Mouse (Mus musculus) stomach, embryonic 14.5 days (tissue): ENCODE measurements at regions not wholly inside any gene's neighbourhood (a gene's known extent, or its start where the extent isn't known, plus 50 kb on each side); places are given as distances from the start of the nearest gene placed in this dataset.

Experiments
- ATAC-seq: fragments of 200-750 bp; cut with Nextera tagmentation; 2 replicates; pipeline ENCODE4 v1.8.0; 2017; ENCODE audit warnings: low read depth, moderate TSS enrichment; ENCODE audit not compliant: insufficient number of reproducible peaks, insufficient read depth, low FRiP score
- H3K27ac ChIP-seq: fragments of 300-500 bp; sonication (generic); 2 replicates; pipeline ENCODE4 v1.5.1; 2014; ENCODE audit warnings: mild to moderate bottlenecking, low read length, moderate library complexity, mixed read lengths
- H3K27me3 ChIP-seq: fragments of 300-500 bp; sonication (generic); 2 replicates; pipeline ENCODE4 v1.6.1; 2014; ENCODE audit warnings: low read length, control low read depth, mixed read lengths; ENCODE audit not compliant: control insufficient read depth, insufficient read depth
- H3K36me3 ChIP-seq: fragments of 300-500 bp; sonication (generic); 2 replicates; pipeline ENCODE4 v1.6.1; 2014; ENCODE audit warnings: mild to moderate bottlenecking, control low read depth, low read length, moderate library complexity, mixed read lengths; ENCODE audit not compliant: control insufficient read depth, insufficient read depth
- H3K4me1 ChIP-seq: fragments of 300-500 bp; sonication (generic); 2 replicates; pipeline ENCODE4 v1.6.1; 2014; ENCODE audit warnings: low read length, control low read depth, mixed read lengths; ENCODE audit not compliant: control insufficient read depth, insufficient read depth
- H3K4me2 ChIP-seq: fragments of 300-500 bp; sonication (generic); replicated peaks from 2 replicates; pipeline ENCODE4 v1.6.1; 2014; ENCODE audit warnings: low read depth, low read length, control low read depth
- H3K4me3 ChIP-seq: fragments of 300-500 bp; sonication (generic); 2 replicates; pipeline ENCODE4 v1.5.1; 2014; ENCODE audit warnings: low read depth, low read length, control low read depth
- H3K9ac ChIP-seq: fragments of 300-500 bp; sonication (generic); replicated peaks from 2 replicates; pipeline ENCODE4 v1.6.1; 2014; ENCODE audit warnings: low read depth, mild to moderate bottlenecking, control low read depth, low read length, moderate library complexity, mixed read lengths
- H3K9me3 ChIP-seq: fragments of 300-500 bp; sonication (generic); 2 replicates; pipeline ENCODE4 v1.6.1; 2016; ENCODE audit warnings: low read depth, low read length, control low read depth; ENCODE audit not compliant: control insufficient read depth
- WGBS: fragments of 180-500 bp; shearing (Covaris S2); extraction: QIAGEN DNeasy Blood & Tissue Kit; methylation state at CpG from one replicate; pipeline ENCODE4 v1.1.7; 2014; 5-methylcytosine and 5-hydroxymethylcytosine counted together

GRCm38 (mm10) chr5:119427511-119428019 lies 242.9 kb upstream of the Tbx3 start:
- Histone ChIP-seq H3K4me3 (no peak overlapping the region), H3K36me3 (no peaks in the 10 kb centered on the region), H3K9ac (no peak overlapping the region), H3K27ac (no peak overlapping the region; the same call in 1 of the 2 replicates), H3K4me1 (no peaks in the 10 kb centered on the region), H3K9me3 (no peaks in the 10 kb centered on the region), H3K27me3 (no peaks in the 10 kb centered on the region), H3K4me2 (no peak overlapping the region)
- 45% methylated on average over 12 of the region's 12 CpGs for WGBS
- peak; percentile 56; the same call in 1 of the 2 replicates for ATAC-seq

- Histone ChIP-seq H3K27me3 (no peaks in the 10 kb centered on the region), H3K4me1 (no peaks in the 10 kb centered on the region), H3K9ac (no peak overlapping the region), H3K36me3 (no peaks in the 10 kb centered on the region), H3K27ac (no peak overlapping the region), H3K9me3 (no peaks in the 10 kb centered on the region), H3K4me2 (no peak overlapping the region), H3K4me3 (no peak overlapping the region)
- WGBS, result 62% methylated on average over 9 of the region's 9 CpGs
- ATAC-seq, result no peak
These were observed 239.2 kb upstream of the Tbx3 start for GRCm38 (mm10) chr5:119431271-119431756.

GRCm38 (mm10) chr5:119434572-119434971 lies 235.9 kb upstream of the Tbx3 start:
- H3K27me3 ChIP-seq, result no peaks in the 10 kb centered on the region
- H3K4me1 ChIP-seq, result no peaks in the 10 kb centered on the region
- no peaks in the 10 kb centered on the region for H3K36me3 ChIP-seq
- no peak overlapping the region for H3K9ac ChIP-seq
- WGBS, result 53% methylated on average over 7 of the region's 7 CpGs
- no peaks in the 10 kb centered on the region for H3K9me3 ChIP-seq
- ATAC-seq, result no peak
- H3K4me2 ChIP-seq, result no peak overlapping the region
- H3K27ac ChIP-seq, result no peak overlapping the region
- no peak overlapping the region for H3K4me3 ChIP-seq

GRCm38 (mm10) chr5:119448494-119448893 lies 222.0 kb upstream of the Tbx3 start:
- Histone ChIP-seq H3K27me3 (no peaks in the 10 kb centered on the region), H3K36me3 (no peaks in the 10 kb centered on the region), H3K4me3 (no peak overlapping the region), H3K9me3 (no peaks in the 10 kb centered on the region), H3K27ac (no peak overlapping the region), H3K4me1 (no peaks in the 10 kb centered on the region; the same call in 1 of the 2 replicates), H3K4me2 (no peak overlapping the region), H3K9ac (no peak overlapping the region)
- WGBS, result 86% methylated on average over 4 of the region's 4 CpGs
- ATAC-seq, result no peak

- H3K4me3 ChIP-seq, result no peak overlapping the region
- no peaks in the 10 kb centered on the region; the same call in 1 of the 2 replicates for H3K4me1 ChIP-seq
- H3K9me3 ChIP-seq, result no peaks in the 10 kb centered on the region
- no peak for ATAC-seq
- no peaks in the 10 kb centered on the region for H3K36me3 ChIP-seq
- H3K9ac ChIP-seq, result no peak overlapping the region
- H3K4me2 ChIP-seq, result no peak overlapping the region
- no peak overlapping the region for H3K27ac ChIP-seq
- no peaks in the 10 kb centered on the region for H3K27me3 ChIP-seq
- 48% methylated on average over 7 of the region's 7 CpGs for WGBS
These were observed 221.3 kb upstream of the Tbx3 start for GRCm38 (mm10) chr5:119449166-119449565.

- no peak for ATAC-seq
- Histone ChIP-seq H3K4me3 (no peak overlapping the region), H3K4me2 (no peak overlapping the region), H3K9ac (no peak overlapping the region), H3K4me1 (no peaks in the 10 kb centered on the region), H3K27ac (no peak overlapping the region), H3K27me3 (no peaks in the 10 kb centered on the region), H3K36me3 (no peaks in the 10 kb centered on the region), H3K9me3 (no peaks in the 10 kb centered on the region)
- 49% methylated on average over 3 of the region's 3 CpGs for WGBS
These were observed 210.7 kb upstream of the Tbx3 start for GRCm38 (mm10) chr5:119459751-119460150.

- no peak overlapping the region for H3K9ac ChIP-seq
- no peaks in the 10 kb centered on the region for H3K9me3 ChIP-seq
- H3K27me3 ChIP-seq, result no peaks in the 10 kb centered on the region
- WGBS, result 64% methylated on average over 14 of the region's 14 CpGs
- ATAC-seq, result 0 out of 2 replicates have a peak, but pooled peaks have one; percentile 56
- no peak overlapping the region for H3K4me3 ChIP-seq
- H3K4me2 ChIP-seq, result no peak overlapping the region
- H3K36me3 ChIP-seq, result no peaks in the 10 kb centered on the region
- no peak overlapping the region for H3K27ac ChIP-seq
- no peaks in the 10 kb centered on the region for H3K4me1 ChIP-seq
These were observed 207.6 kb upstream of the Tbx3 start for GRCm38 (mm10) chr5:119462659-119463530.

- H3K9me3 ChIP-seq, result no peaks in the 10 kb centered on the region
- H3K4me1 ChIP-seq, result no peaks in the 10 kb centered on the region
- no peaks in the 10 kb centered on the region for H3K27me3 ChIP-seq
- no peak for ATAC-seq
- H3K9ac ChIP-seq, result no peak overlapping the region
- H3K4me3 ChIP-seq, result no peak overlapping the region
- no peaks in the 10 kb centered on the region for H3K36me3 ChIP-seq
- no peak overlapping the region for H3K27ac ChIP-seq
- WGBS, result 45% methylated on average over 4 of the region's 4 CpGs
- no peak overlapping the region for H3K4me2 ChIP-seq
These were observed 205.9 kb upstream of the Tbx3 start for GRCm38 (mm10) chr5:119464553-119464952.
